Mouse (Mus musculus) forebrain, embryonic 10.5 days (tissue): ENCODE results near the gene Hoxd10. TPM values are rescaled to one million over a fixed set of nuclear protein-coding genes. Genes with fewer than 3 reads are reported as not detected.

Experiments
- DNase-seq: peaks from one replicate; pipeline ENCODE4 v3.0.0-alpha.2; 2017; ENCODE audit warnings: low spot score; ENCODE audit errors: extremely low spot score
- H3K27ac ChIP-seq: fragments of 300-500 bp; sonication (generic); 2 replicates; pipeline ENCODE4 v1.5.1; 2016; ENCODE audit warnings: mild to moderate bottlenecking
- H3K27me3 ChIP-seq: fragments of 300-500 bp; sonication (generic); 2 replicates; pipeline ENCODE4 v1.6.1; 2016; ENCODE audit warnings: mild to moderate bottlenecking; ENCODE audit not compliant: poor library complexity, severe bottlenecking
- H3K36me3 ChIP-seq: fragments of 300-500 bp; sonication (generic); replicated peaks from 2 replicates; pipeline ENCODE4 v1.6.1; 2016; ENCODE audit warnings: mild to moderate bottlenecking, moderate library complexity
- H3K4me1 ChIP-seq: fragments of 300-500 bp; sonication (generic); 2 replicates; pipeline ENCODE4 v1.6.1; 2016
- H3K4me3 ChIP-seq: fragments of 300-500 bp; sonication (generic); 2 replicates; pipeline ENCODE4 v1.5.1; 2016; ENCODE audit warnings: mild to moderate bottlenecking, moderate library complexity
- H3K9me3 ChIP-seq: fragments of 300-500 bp; sonication (generic); 2 replicates; pipeline ENCODE4 v1.6.1; 2016; ENCODE audit warnings: mild to moderate bottlenecking, moderate library complexity
- WGBS: fragments of 180-500 bp; shearing (Covaris S2); methylation state at CpG from one replicate; pipeline ENCODE4 v1.1.7; 2016; 5-methylcytosine and 5-hydroxymethylcytosine counted together
- microRNA counts: library from miRNA; unstranded; fragments of <30 nt; microRNA quantifications from one replicate; lab custom pipeline; 2017
- microRNA-seq: library from miRNA; unstranded; fragments of <30 nt; microRNA quantifications from one replicate; pipeline ENCODE4, GENCODE M21; 2017
- polyA plus RNA-seq: library from polyadenylated mRNA; unstranded; fragments of >200 nt; fragmentation: Nextera tagmentation; extraction: Ambion mirVana; gene quantifications from 2 replicates; pipeline ENCODE4 v1.2.1, GENCODE M21; 2016

Gene Hoxd10
- polyA plus RNA-seq, 1 experiment from 2014 or later, result not detected

GRCm38 (mm10) chr2:74739476-74739800, 47.7 kb downstream of the Hoxd10 start:
- Histone ChIP-seq H3K4me1 (peaks cover 11% of the 10 kb centered on the region), H3K27ac (no peak overlapping the region), H3K4me3 (no peak overlapping the region), H3K27me3 (peaks cover 100% of the 10 kb centered on the region), H3K36me3 (no peaks in the 10 kb centered on the region), H3K9me3 (no peaks in the 10 kb centered on the region)
- DNase-seq, result no peak
- 2% methylated on average over 2 of the region's 2 CpGs for WGBS

- 1% methylated on average over 14 of the region's 14 CpGs for WGBS
- no peak overlapping the region for H3K4me3 ChIP-seq
- H3K4me1 ChIP-seq, result peaks cover 11% of the 10 kb centered on the region
- H3K27me3 ChIP-seq, result peaks cover 100% of the 10 kb centered on the region
- H3K9me3 ChIP-seq, result no peaks in the 10 kb centered on the region
- H3K36me3 ChIP-seq, result no peaks in the 10 kb centered on the region
- peak; percentile 31 for DNase-seq
- no peak overlapping the region for H3K27ac ChIP-seq
Measured at GRCm38 (mm10) chr2:74739869-74740268, 48.1 kb downstream of the Hoxd10 start.

GRCm38 (mm10) chr2:74740311-74741091, 48.8 kb downstream of the Hoxd10 start:
- Histone ChIP-seq H3K27ac (no peak overlapping the region), H3K36me3 (no peaks in the 10 kb centered on the region), H3K9me3 (no peaks in the 10 kb centered on the region), H3K4me3 (no peak overlapping the region), H3K4me1 (peaks cover 11% of the 10 kb centered on the region), H3K27me3 (peaks cover 100% of the 10 kb centered on the region)
- DNase-seq, result peak; percentile 54
- WGBS, result under 1% methylated on average over 43 of the region's 43 CpGs

GRCm38 (mm10) chr2:74741252-74741978, 49.7 kb downstream of the Hoxd10 start:
- Histone ChIP-seq H3K9me3 (no peaks in the 10 kb centered on the region), H3K36me3 (no peaks in the 10 kb centered on the region), H3K4me1 (peaks cover 5% of the 10 kb centered on the region), H3K27ac (no peak overlapping the region), H3K27me3 (peaks cover 100% of the 10 kb centered on the region), H3K4me3 (no peak overlapping the region)
- WGBS, result 26% methylated on average over 2 of the region's 3 CpGs
- DNase-seq, result peak; percentile 20

- H3K4me1 ChIP-seq, result peaks cover 10% of the 10 kb centered on the region
- H3K4me3 ChIP-seq, result no peak overlapping the region
- H3K27me3 ChIP-seq, result peaks cover 100% of the 10 kb centered on the region
- DNase-seq, result no peak
- H3K9me3 ChIP-seq, result no peaks in the 10 kb centered on the region
- no peak overlapping the region for H3K27ac ChIP-seq
- no peaks in the 10 kb centered on the region for H3K36me3 ChIP-seq
Measured at GRCm38 (mm10) chr2:74741979-74742277, 50.2 kb downstream of the Hoxd10 start.

MicroRNAs within 50 kb of the gene (microRNA counts, 519-probe panel; counts per million panel counts)
- 341 counts per million, percentile 65 among the panel's probes with 10 or more counts for microRNA mmu-miR-10b (lab: Ali Mortazavi, UCI)

Small RNA genes lying within 50 kb of the gene (microRNA-seq; reads per million reads assigned to microRNA genes)
- gene Gm44463 (not detected), gene Mir10b (103 reads per million, percentile 48 among the genes with 10 or more reads in this experiment)

Other genes starting within 250 kb of the Hoxd10 start
- 38.1 and 40.1 TPM in 2 replicates for gene Lnpk, start 112.5 kb upstream of the Hoxd10 start, polyA plus RNA-seq
- not detected in 2 replicates for gene Evx2, start 32.4 kb upstream of the Hoxd10 start, polyA plus RNA-seq
- not detected in 2 replicates for gene Hoxd13, start 23.6 kb upstream of the Hoxd10 start, polyA plus RNA-seq
- not detected in 2 replicates for gene Hoxd12, start 16.9 kb upstream of the Hoxd10 start, polyA plus RNA-seq
- gene Hoxd11, start 12.4 kb upstream of the Hoxd10 start, polyA plus RNA-seq, result not detected in 2 replicates
- not detected in 2 replicates for gene Hoxd9, start 5.8 kb downstream of the Hoxd10 start, polyA plus RNA-seq
- not detected in 2 replicates for gene Hoxd8, start 12.7 kb downstream of the Hoxd10 start, polyA plus RNA-seq
- 0.10 TPM in 1 of 2 replicates, not detected in the other for gene Hoxd3, start 20.0 kb downstream of the Hoxd10 start, polyA plus RNA-seq
- not detected in 2 replicates for gene Hoxd4, start 20.0 kb downstream of the Hoxd10 start, polyA plus RNA-seq
- gene Gm28230, start 34.8 kb downstream of the Hoxd10 start, polyA plus RNA-seq, result not detected in 2 replicates
- gene Hoxd1, start 71.1 kb downstream of the Hoxd10 start, polyA plus RNA-seq, result not detected in 2 replicates
- 113 and 114 TPM in 2 replicates for gene Mtx2, start 133.9 kb downstream of the Hoxd10 start, polyA plus RNA-seq